1 mouse cellular context compared by ENCODE assay signal in the genomic region with DNA sequence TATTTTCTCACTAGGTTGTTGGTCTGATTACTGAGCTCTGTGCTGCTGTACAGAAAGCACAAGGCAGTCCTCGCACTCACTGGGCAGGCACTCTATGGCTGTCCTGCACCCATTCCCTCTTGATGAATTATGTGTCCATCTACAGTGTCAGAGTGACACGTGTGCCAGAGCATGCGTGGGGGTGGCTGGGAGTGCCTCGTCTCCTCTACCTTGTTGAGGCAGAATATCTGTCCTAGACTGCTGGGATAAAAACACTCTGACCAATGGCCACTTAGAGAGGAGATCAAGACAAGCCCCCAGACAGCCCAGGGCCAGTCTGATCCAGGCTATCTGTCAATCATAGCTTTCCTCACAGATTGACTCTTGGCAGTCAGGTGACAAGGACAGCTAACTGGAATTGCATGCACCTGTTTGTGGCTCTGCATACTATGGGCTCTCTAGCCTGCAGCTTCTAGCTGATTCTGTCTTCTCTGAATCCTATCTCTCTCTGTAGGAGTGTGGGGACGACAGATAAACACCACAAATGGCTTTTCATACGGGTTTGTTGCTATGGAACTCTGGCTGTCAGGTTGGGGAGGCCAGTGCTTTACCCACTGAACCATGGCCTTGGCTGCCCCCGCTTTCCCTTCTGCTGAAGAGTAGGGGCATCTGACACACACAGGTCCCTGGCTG. TPM values are rescaled to one million over a fixed set of nuclear protein-coding genes. Genes with fewer than 3 reads are reported as not detected.
"Had no signal": no experiment of that assay in that cellular context is flagged by ENCODE, and none has a peak within 500 bp of the region (broad histone marks: within the 10 kb centered on the region; RNA-seq: fewer than 3 reads in every experiment).

No protein-coding gene starts in this region.

RNA-seq across cellular contexts. Expression of a gene that starts 27.5 kb away (rescaled TPM):
- polyA plus RNA-seq: myocyte had no signal
